Mouse (Mus musculus) liver, postnatal 0 days (tissue): ENCODE data around the gene Slc45a3.

Experiments used
- CTCF ChIP-seq: sonication (generic); IDR thresholded peaks from 2 replicates; pipeline ENCODE4 v1.5.1; 2016; ENCODE audit warnings: antibody characterized with exemption, low read depth
- EP300 ChIP-seq: IDR thresholded peaks from 2 replicates; pipeline ENCODE4 v1.6.1; 2016; ENCODE audit warnings: antibody characterized with exemption, low read depth, mild to moderate bottlenecking

GRCm38 (mm10) chr1:131964580-131964979 is 1.8 kb downstream of the Slc45a3 start:
- no peak for TF ChIP-seq CTCF
- no peak for TF ChIP-seq EP300
